8 mouse cellular contexts compared by ENCODE assay signal in the genomic region with DNA sequence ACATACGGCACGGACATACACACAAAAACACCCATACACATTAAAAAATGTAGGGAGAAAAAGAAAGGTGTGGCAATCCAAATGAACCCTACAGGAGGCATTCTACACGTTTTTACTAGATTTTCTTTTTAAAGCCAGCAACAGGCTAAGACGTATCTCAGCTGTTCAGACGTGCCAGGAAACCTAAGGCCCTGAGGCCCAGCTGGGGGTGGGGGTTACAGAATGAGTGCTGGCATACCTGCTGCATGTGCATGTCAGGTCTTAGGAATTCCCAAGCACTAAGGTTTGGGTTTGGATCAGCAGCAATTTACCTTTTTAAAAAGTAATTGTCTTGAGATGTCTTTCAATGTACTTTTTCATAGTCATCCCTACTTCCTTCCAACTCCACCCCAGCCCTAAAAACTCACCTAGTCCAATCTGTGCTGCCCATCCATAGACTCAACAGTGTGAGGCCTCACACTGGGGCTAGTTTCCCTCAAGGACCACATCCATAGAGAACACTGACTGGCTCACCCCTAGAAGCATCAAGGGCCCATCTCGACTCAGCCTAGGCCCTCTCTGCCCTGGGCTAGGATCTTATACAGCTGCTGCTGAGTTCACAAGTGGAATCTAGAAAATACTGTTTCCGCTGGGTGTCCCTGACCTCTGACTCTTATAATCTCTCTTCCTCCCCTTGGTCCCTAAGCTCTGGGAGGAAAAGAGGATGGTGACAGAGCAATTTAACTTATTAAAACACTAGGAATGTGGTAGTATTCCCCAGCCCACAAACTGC. TPM values are rescaled to one million over a fixed set of nuclear protein-coding genes. Genes with fewer than 3 reads are reported as not detected.
A peak's percentile ranks its signal among the peaks of the same experiment; 100 is the strongest.
DNase-seq lines count a peak whose midpoint lies in the region; ATAC-seq and TF ChIP-seq lines count a peak whose summit lies in the region.

No protein-coding gene starts in this region.

- TF ChIP-seq CTCF in liver, adult 2 months (IDR thresholded peaks at IDR 0.05; ENCODE audit: low read depth, low read length), result no peak
- TF ChIP-seq CTCF in small intestine, adult 2 months (IDR thresholded peaks at IDR 0.05; ENCODE audit: extremely low read depth, insufficient read length, insufficient replicate concordance, low read depth, low read length), result no peak

- 0 out of 2 replicates have a peak overlapping the region, but pooled peaks have one; percentile 25 for H3K4me3 ChIP-seq in liver, adult 2 months (ENCODE audit: insufficient read depth, low read depth, low read length)
- peak overlapping the region; percentile 99; the same call in 1 of the 2 replicates for H3K4me3 ChIP-seq in forebrain, embryonic 11.5 days (ENCODE audit: low read depth, low read length)
- peak overlapping the region; percentile 99 for H3K4me3 ChIP-seq in limb, embryonic 12.5 days (replicated peaks)
- peak overlapping the region; percentile 23; the same call in 1 of the 2 replicates for H3K4me3 ChIP-seq in small intestine, adult 2 months (ENCODE audit: low read depth, low read length)

- ATAC-seq in forebrain, embryonic 11.5 days (replicated peaks; ENCODE audit: low FRiP score), result no peak
- ATAC-seq in limb, embryonic 12.5 days (ENCODE audit: insufficient number of reproducible peaks, insufficient read depth, low FRiP score, low TSS enrichment, low read depth), result no peak

- H3K36me3 ChIP-seq in liver, adult 2 months (ENCODE audit: control insufficient read depth, insufficient read depth, low read length), result no peaks in the 10 kb centered on the region
- H3K36me3 ChIP-seq in forebrain, embryonic 11.5 days (ENCODE audit: control insufficient read depth, insufficient read depth, low read length), result no peaks in the 10 kb centered on the region
- H3K36me3 ChIP-seq in limb, embryonic 12.5 days, result peaks cover 9% of the 10 kb centered on the region; the same call in 1 of the 2 replicates
- H3K36me3 ChIP-seq in small intestine, adult 2 months (ENCODE audit: control insufficient read depth, insufficient read depth, low read length), result no peaks in the 10 kb centered on the region

- H3K9ac ChIP-seq in liver, adult 2 months (ENCODE audit: low read depth, low read length), result 0 out of 2 replicates have a peak overlapping the region, but pooled peaks have one; percentile 12
- peak overlapping the region; percentile 98 for H3K9ac ChIP-seq in forebrain, embryonic 11.5 days (ENCODE audit: low read length)
- peak overlapping the region; percentile 100 for H3K9ac ChIP-seq in limb, embryonic 12.5 days (replicated peaks)

- no peaks in the 10 kb centered on the region for H3K9me3 ChIP-seq in forebrain, embryonic 11.5 days (ENCODE audit: control insufficient read depth, low read length)
- H3K9me3 ChIP-seq in limb, embryonic 12.5 days, result no peaks in the 10 kb centered on the region

- H3K4me2 ChIP-seq in forebrain, embryonic 11.5 days (ENCODE audit: low read depth, low read length, severe bottlenecking), result peak overlapping the region; percentile 93; the same call in 1 of the 2 replicates
- H3K4me2 ChIP-seq in limb, embryonic 12.5 days, result peak overlapping the region; percentile 77

- no peaks in the 10 kb centered on the region for H3K27me3 ChIP-seq in liver, adult 2 months (ENCODE audit: control insufficient read depth, insufficient read depth, low read length)
- no peaks in the 10 kb centered on the region for H3K27me3 ChIP-seq in forebrain, embryonic 11.5 days (ENCODE audit: control insufficient read depth, insufficient read depth, low read length)
- H3K27me3 ChIP-seq in limb, embryonic 12.5 days, result no peaks in the 10 kb centered on the region
- no peaks in the 10 kb centered on the region for H3K27me3 ChIP-seq in small intestine, adult 2 months (ENCODE audit: control insufficient read depth, insufficient read depth, low read length)

- 50% methylated on average over 7 of the region's 7 CpGs for WGBS in liver, adult 2 months
- WGBS in forebrain, embryonic 11.5 days, result 75% methylated on average over 7 of the region's 7 CpGs
- WGBS in limb, embryonic 12.5 days, result 57% methylated on average over 7 of the region's 7 CpGs
- 46% methylated on average over 7 of the region's 7 CpGs for WGBS in small intestine, adult 2 months

- no peak for DNase-seq in liver, adult 2 months (ENCODE audit: extremely low read depth, low read depth, low spot score)
- no peak for DNase-seq in liver
- DNase-seq in forebrain, embryonic 11.5 days (ENCODE audit: low spot score), result no peak
- DNase-seq in c-Kit-positive CD71-positive TER-119-positive erythroid progenitor cells, embryonic 14.5 days (ENCODE audit: low spot score), result no peak
- no peak for DNase-seq in ovary, adult 18-20 months (ENCODE audit: low spot score)
- no peak for DNase-seq in embryo, embryonic 10 days (ENCODE audit: low spot score)

- peaks cover 25% of the 10 kb centered on the region for H3K4me1 ChIP-seq in liver, adult 2 months (ENCODE audit: control insufficient read depth, insufficient read depth, low read length)
- peaks cover 10% of the 10 kb centered on the region for H3K4me1 ChIP-seq in forebrain, embryonic 11.5 days (replicated peaks; ENCODE audit: control insufficient read depth, insufficient read depth, low read length)
- H3K4me1 ChIP-seq in limb, embryonic 12.5 days (replicated peaks), result peaks cover 24% of the 10 kb centered on the region
- peaks cover 21% of the 10 kb centered on the region for H3K4me1 ChIP-seq in small intestine, adult 2 months (ENCODE audit: control insufficient read depth, insufficient read depth, insufficient read length, low read length)

- peak overlapping the region; percentile 20; the same call in 1 of the 2 replicates for H3K27ac ChIP-seq in liver, adult 2 months (replicated peaks; ENCODE audit: insufficient read depth, low read depth, low read length)
- no peak overlapping the region for H3K27ac ChIP-seq in forebrain, embryonic 11.5 days (ENCODE audit: low read depth, low read length)
- no peak overlapping the region for H3K27ac ChIP-seq in limb, embryonic 12.5 days
- peak overlapping the region; percentile 6; the same call in 1 of the 2 replicates for H3K27ac ChIP-seq in small intestine, adult 2 months (ENCODE audit: insufficient read depth, low read depth, low read length)

- no peak for TF ChIP-seq POLR2A in liver, adult 2 months (IDR thresholded peaks at IDR 0.05; ENCODE audit: extremely low read depth, insufficient read depth, low read length)
- no peak for TF ChIP-seq POLR2A in small intestine, adult 2 months (IDR thresholded peaks at IDR 0.05; ENCODE audit: low read depth, low read length)

- peaks cover 51% of the 10 kb centered on the region for H3K79me2 ChIP-seq in liver, adult 2 months (ENCODE audit: control insufficient read depth, insufficient read depth, low read length)

RNA-seq across cellular contexts. Expression of gene Rac1, which starts 2.2 kb away (rescaled TPM):
- 38.6 and 69.0 TPM in 2 replicates for total RNA-seq in liver, adult 2 months (2014; rRNA removed)
- 99.8 and 114 TPM in 2 replicates for polyA plus RNA-seq in liver, adult 2 months (2012; rRNA removed)
- polyA plus RNA-seq in forebrain, embryonic 11.5 days (2014; fragmentation: Nextera tagmentation; extraction: Ambion mirVana), result 464 and 491 TPM in 2 replicates
- 400 and 444 TPM in 2 replicates for polyA plus RNA-seq in limb, embryonic 12.5 days (2016; fragmentation: Nextera tagmentation; extraction: Ambion mirVana)
- polyA plus RNA-seq in small intestine, adult 2 months (2012; rRNA removed), result 219 and 504 TPM in 2 replicates

Comparison
In these comparisons a context has a peak if more than half of its experiments do, and no peak if none do; other contexts are left out.
1. H3K27ac ChIP-seq: peak in liver, adult 2 months (single experiment) and small intestine, adult 2 months (single experiment); none in forebrain, embryonic 11.5 days (single experiment) and limb, embryonic 12.5 days (single experiment).
2. H3K4me3 ChIP-seq: peak in every context shown above with its lines; median percentile 99 in forebrain, embryonic 11.5 days; 99 in limb, embryonic 12.5 days; 25 in liver, adult 2 months; 23 in small intestine, adult 2 months.
3. H3K9ac ChIP-seq: peak in every context shown above with its lines; median percentile 100 in limb, embryonic 12.5 days; 98 in forebrain, embryonic 11.5 days; 12 in liver, adult 2 months.